Mouse (Mus musculus) heart, adult 9 months (tissue): ENCODE results near the gene Cep41.

Source experiments
- DNase-seq, 2 experiments: peaks; one replicate each; pipeline ENCODE4 v3.0.0; 2022; ENCODE audit warnings: low spot score in 2 of 2

Cep41 gene

GRCm38 (mm10) chr6:30624763-30625162 is 68.8 kb downstream of the Cep41 start:
- DNase-seq = no peak

- DNase-seq = no peak
These were observed 71.6 kb downstream of the Cep41 start for GRCm38 (mm10) chr6:30621986-30622389.

GRCm38 (mm10) chr6:30620994-30621393 is 72.6 kb downstream of the Cep41 start:
- peak in 1 of 2 experiments; percentile 5 for DNase-seq

GRCm38 (mm10) chr6:30620591-30620990 is 73.0 kb downstream of the Cep41 start:
- DNase-seq = peak; percentile 27 to 30

GRCm38 (mm10) chr6:30619606-30620005 is 73.9 kb downstream of the Cep41 start:
- no peak for DNase-seq

GRCm38 (mm10) chr6:30618735-30619134 is 74.8 kb downstream of the Cep41 start:
- no peak for DNase-seq

- no peak for DNase-seq
These were observed 75.5 kb downstream of the Cep41 start for GRCm38 (mm10) chr6:30617959-30618590.

- no peak for DNase-seq
These were observed 76.3 kb downstream of the Cep41 start for GRCm38 (mm10) chr6:30617020-30617958.

GRCm38 (mm10) chr6:30616491-30616941 is 77.0 kb downstream of the Cep41 start:
- no peak for DNase-seq

- no peak for DNase-seq
These were observed 77.8 kb downstream of the Cep41 start for GRCm38 (mm10) chr6:30615741-30616140.

- no peak for DNase-seq
These were observed 79.3 kb downstream of the Cep41 start for GRCm38 (mm10) chr6:30614251-30614650.

GRCm38 (mm10) chr6:30611212-30611611 is 82.3 kb downstream of the Cep41 start:
- no peak for DNase-seq

- DNase-seq = no peak
These were observed 82.8 kb downstream of the Cep41 start, which contains the start of gene Cpa5 for GRCm38 (mm10) chr6:30610710-30611109. Gene Cpa5, plus strand, starts transcription at chr6:30611010.

GRCm38 (mm10) chr6:30605672-30606071 is 87.9 kb downstream of the Cep41 start:
- no peak for DNase-seq

GRCm38 (mm10) chr6:30605111-30605510 is 88.4 kb downstream of the Cep41 start:
- no peak for DNase-seq

- DNase-seq = no peak
These were observed 89.1 kb downstream of the Cep41 start for GRCm38 (mm10) chr6:30604342-30604867.
